Mouse (Mus musculus) left cerebral cortex, postnatal 14 days (tissue): ENCODE data around the gene Dnaaf3. TPM values are rescaled to one million over a fixed set of nuclear protein-coding genes. Genes with fewer than 3 reads are reported as not detected.

ENCODE experiments used
- DNase-seq, 2 experiments: peaks; one replicate each; pipeline ENCODE4 v3.0.0; 2021 to 2022; ENCODE audit warnings: low spot score in 2 of 2, mixed read lengths in 1 of 2
- intact Hi-C: fragments of 180-260 bp; cut with DNase I; formaldehyde crosslinking; loops from one replicate; pipeline ENCODE4 v1.15.1; 2025
- total RNA-seq, 2 experiments: library from RNA; stranded (reverse); gene quantifications; 2 replicates each; pipeline ENCODE4 v1.2.3; 2021

Gene Dnaaf3
- total RNA-seq, 2 experiments from 2014 or later, result 0.31 to 0.34 TPM

- DNase-seq, result no peak
- intact Hi-C loops, result no loop called here
Measured at GRCm38 (mm10) chr7:4523205-4524130, 8.8 kb downstream of the Dnaaf3 start.

- DNase-seq, result no peak
- intact Hi-C loops, result no loop called here
Measured at GRCm38 (mm10) chr7:4522292-4522691, 10.0 kb downstream of the Dnaaf3 start.

GRCm38 (mm10) chr7:4521231-4522003 is 10.8 kb downstream of the Dnaaf3 start:
- DNase-seq, result no peak
- intact Hi-C loops, result no loop called here

- intact Hi-C loops, result no loop called here
- DNase-seq, result no peak
Measured at GRCm38 (mm10) chr7:4518487-4518886, 13.8 kb downstream of the Dnaaf3 start.

- intact Hi-C loops, result no loop called here
Measured at GRCm38 (mm10) chr7:4516332-4517050, 15.8 kb downstream of the Dnaaf3 start, which contains the start of gene Tnnt1. Gene Tnnt1, minus strand, starts transcription at chr7:4516382.

GRCm38 (mm10) chr7:4515853-4516252 is 16.4 kb downstream of the Dnaaf3 start:
- no peak for DNase-seq
- intact Hi-C loops, result no loop called here

More at GRCm38 (mm10) chr7:4516332-4517050, 15.8 kb downstream of the Dnaaf3 start, which contains the start of gene Tnnt1:
- DNase-seq, result no peak

- intact Hi-C loops, result no loop called here
- DNase-seq, result no peak
Measured at GRCm38 (mm10) chr7:4513829-4514712, 18.2 kb downstream of the Dnaaf3 start.

- intact Hi-C loops, result no loop called here
- no peak for DNase-seq
Measured at GRCm38 (mm10) chr7:4513236-4513635, 19.0 kb downstream of the Dnaaf3 start.

GRCm38 (mm10) chr7:4511489-4512224 is 20.6 kb downstream of the Dnaaf3 start:
- DNase-seq, result no peak
- intact Hi-C loops, result no loop called here

- intact Hi-C loops, result no loop called here
Measured at GRCm38 (mm10) chr7:4509863-4510608, 22.2 kb downstream of the Dnaaf3 start.

GRCm38 (mm10) chr7:4508739-4509116 is 23.5 kb downstream of the Dnaaf3 start:
- DNase-seq, result no peak
- intact Hi-C loops, result no loop called here

More at GRCm38 (mm10) chr7:4509863-4510608, 22.2 kb downstream of the Dnaaf3 start:
- DNase-seq, result peak; percentile 58 to 63

- intact Hi-C loops, result no loop called here
- peak in 1 of 2 experiments; percentile 47 for DNase-seq
Measured at GRCm38 (mm10) chr7:4508062-4508738, 24.1 kb downstream of the Dnaaf3 start.

- DNase-seq, result no peak
- intact Hi-C loops, result no loop called here
Measured at GRCm38 (mm10) chr7:4507220-4507619, 25.0 kb downstream of the Dnaaf3 start.

GRCm38 (mm10) chr7:4504646-4505435 is 27.4 kb downstream of the Dnaaf3 start:
- intact Hi-C loops, result no loop called here
- no peak for DNase-seq

- DNase-seq, result no peak
- intact Hi-C loops, result no loop called here
Measured at GRCm38 (mm10) chr7:4503858-4504257, 28.4 kb downstream of the Dnaaf3 start.

- intact Hi-C loops, result no loop called here
- no peak for DNase-seq
Measured at GRCm38 (mm10) chr7:4503100-4503499, 29.2 kb downstream of the Dnaaf3 start.
